Mouse (Mus musculus): ENCODE measurements around the gene Ift80. TPM values are rescaled to one million over a fixed set of nuclear protein-coding genes. Genes with fewer than 3 reads are reported as not detected.
A peak's percentile ranks its signal among the peaks of the same experiment; 100 is the strongest.

Gene Ift80
- 10.6 and 13.6 TPM in 2 replicates for polyA plus RNA-seq (2012; ENCODE audit: insufficient read depth, insufficient read length, missing spikeins)

DNA sequence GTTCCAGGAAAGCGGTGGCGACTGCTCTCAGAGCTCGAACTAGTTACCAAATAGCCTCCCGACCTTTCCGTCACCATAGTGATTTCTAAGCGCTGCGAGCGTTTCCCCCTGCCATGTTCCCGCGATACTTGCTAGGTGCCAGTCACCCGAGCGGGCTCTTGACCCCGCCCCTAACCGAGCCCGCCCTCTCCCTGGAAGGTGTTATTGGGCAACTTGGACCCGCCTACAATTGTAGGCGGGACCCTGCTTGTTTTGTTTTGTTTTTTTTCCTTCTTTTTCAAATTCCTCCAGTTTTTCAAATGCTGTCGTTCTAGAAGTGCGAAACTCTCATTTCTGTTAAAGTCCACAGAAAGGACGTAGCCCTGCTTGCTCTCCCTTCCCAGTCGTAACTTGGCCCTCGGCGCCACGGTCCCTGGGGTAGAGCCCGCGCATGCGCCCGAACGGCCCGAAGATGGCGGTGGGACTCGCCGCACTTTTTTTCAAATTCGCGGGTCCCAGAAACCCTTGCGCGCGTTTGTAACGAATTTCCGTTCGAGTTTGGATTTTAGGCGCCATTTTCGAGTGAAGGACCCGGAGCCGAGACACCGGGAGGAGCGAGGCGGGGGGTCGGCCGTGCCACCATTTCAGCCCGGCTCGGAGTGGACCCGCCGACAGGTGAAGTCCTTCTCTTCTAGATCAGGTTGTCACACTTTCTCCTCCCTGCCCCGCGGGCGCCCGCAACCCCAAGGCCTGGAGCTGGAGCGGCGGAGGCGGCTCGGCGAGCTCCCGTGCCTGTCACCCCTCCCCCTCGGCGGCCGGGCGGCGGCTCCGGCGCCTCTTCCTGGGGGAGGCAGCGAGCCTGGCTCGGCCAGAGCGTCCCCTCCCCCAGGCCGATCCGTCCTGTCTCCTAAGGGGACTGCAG is at the start of gene Ift80, which contains the start of gene Smc4:
Ift80 (minus strand) TSS at position 134 of the 901 bp plus-strand sequence.
Smc4 (plus strand) TSS at position 302 of the 901 bp plus-strand sequence.
- Histone ChIP-seq H3K27ac (ENCODE audit: insufficient read depth, low read depth, low read length) (peak within 1 kb of the TSS; percentile 90), H3K4me1 (ENCODE audit: control insufficient read depth, insufficient read depth, low read length) (0 out of 2 replicates have a peak, but pooled peaks cover 2% of the 10 kb centered on the region), H3K4me3 (ENCODE audit: insufficient read depth, low read length) (peak within 1 kb of the TSS; percentile 91)
- TF ChIP-seq CTCF (IDR thresholded peaks at IDR 0.05; ENCODE audit: low read depth, low read length), result no peak
- no peak for TF ChIP-seq POLR2A (IDR thresholded peaks at IDR 0.05; ENCODE audit: borderline replicate concordance, low read depth, low read length)

DNA sequence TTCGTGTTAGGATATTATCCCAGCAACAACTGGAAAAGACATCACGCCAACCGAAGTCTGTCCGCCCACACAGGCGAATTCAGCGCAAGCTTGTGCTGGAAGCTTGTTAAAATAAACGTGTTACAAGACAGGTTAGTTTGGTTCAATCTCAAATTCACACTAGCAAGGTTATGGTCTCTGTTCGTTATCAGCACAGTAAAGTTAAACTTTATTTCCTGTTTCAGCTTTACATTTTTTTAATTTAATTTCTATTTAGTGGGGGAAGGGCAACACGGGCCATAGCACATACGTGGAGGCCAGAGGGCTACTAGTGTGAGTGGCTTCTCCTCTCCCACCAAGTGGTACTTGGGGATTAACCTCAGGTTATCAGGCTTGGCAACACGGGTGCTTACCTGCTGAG is 47.5 kb upstream of the Ift80 start:
- Histone ChIP-seq H3K27ac (ENCODE audit: insufficient read depth, low read depth, low read length) (no peak overlapping the region), H3K4me3 (ENCODE audit: insufficient read depth, low read length) (no peak overlapping the region), H3K4me1 (ENCODE audit: control insufficient read depth, insufficient read depth, low read length) (no peaks in the 10 kb centered on the region)
- TF ChIP-seq CTCF (IDR thresholded peaks at IDR 0.05; ENCODE audit: low read depth, low read length), result no peak
- no peak for TF ChIP-seq POLR2A (IDR thresholded peaks at IDR 0.05; ENCODE audit: borderline replicate concordance, low read depth, low read length)

DNA sequence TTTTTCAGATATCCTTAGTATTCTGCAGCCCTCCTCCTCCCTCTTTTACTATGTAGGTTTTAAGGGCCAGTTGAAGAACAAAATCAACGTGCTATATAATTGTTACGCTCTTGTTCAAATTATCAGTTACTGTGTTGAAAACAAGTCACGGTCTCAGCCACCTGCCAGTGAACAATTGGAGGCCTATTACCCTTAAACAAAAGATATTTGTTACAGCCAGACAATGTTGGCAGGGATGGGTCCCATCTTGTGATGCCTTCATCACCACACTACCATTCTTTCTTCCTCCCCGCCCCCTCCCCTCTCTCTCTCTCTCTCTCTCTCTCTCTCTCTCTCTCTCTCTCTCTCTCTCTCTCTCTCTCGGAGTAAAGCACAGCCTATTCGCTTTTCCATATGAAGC is 44.6 kb upstream of the Ift80 start:
- Histone ChIP-seq H3K27ac (ENCODE audit: insufficient read depth, low read depth, low read length) (no peak overlapping the region), H3K4me1 (ENCODE audit: control insufficient read depth, insufficient read depth, low read length) (0 out of 2 replicates have a peak, but pooled peaks cover 3% of the 10 kb centered on the region), H3K4me3 (ENCODE audit: insufficient read depth, low read length) (no peak overlapping the region)
- TF ChIP-seq POLR2A (IDR thresholded peaks at IDR 0.05; ENCODE audit: borderline replicate concordance, low read depth, low read length) (no peak), CTCF (IDR thresholded peaks at IDR 0.05; ENCODE audit: low read depth, low read length) (no peak)

DNA sequence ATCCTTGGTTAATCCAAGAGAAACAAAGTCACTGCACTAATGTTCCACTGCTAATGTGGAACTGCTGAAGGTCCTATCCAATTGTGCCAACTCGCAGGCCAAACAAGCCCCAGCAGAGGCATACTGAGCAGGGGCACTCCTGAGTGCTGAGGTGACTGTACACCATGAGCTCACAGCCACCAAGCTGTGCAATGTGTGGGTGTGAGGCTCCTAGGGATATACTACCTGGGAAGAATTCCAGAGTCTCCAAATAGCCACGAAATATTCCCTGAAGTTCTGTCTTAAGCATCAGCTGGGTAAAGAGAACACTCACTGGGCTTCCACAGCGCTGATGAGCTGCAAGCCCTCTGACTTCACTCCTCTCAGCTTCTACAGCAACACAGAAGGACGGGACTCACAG is 43.3 kb upstream of the Ift80 start:
- TF ChIP-seq CTCF (IDR thresholded peaks at IDR 0.05; ENCODE audit: low read depth, low read length), result no peak
- H3K27ac ChIP-seq (ENCODE audit: insufficient read depth, low read depth, low read length), result no peak overlapping the region
- H3K4me3 ChIP-seq (ENCODE audit: insufficient read depth, low read length), result no peak overlapping the region
- H3K4me1 ChIP-seq (ENCODE audit: control insufficient read depth, insufficient read depth, low read length), result peaks cover 5% of the 10 kb centered on the region; the same call in 1 of the 2 replicates

DNA sequence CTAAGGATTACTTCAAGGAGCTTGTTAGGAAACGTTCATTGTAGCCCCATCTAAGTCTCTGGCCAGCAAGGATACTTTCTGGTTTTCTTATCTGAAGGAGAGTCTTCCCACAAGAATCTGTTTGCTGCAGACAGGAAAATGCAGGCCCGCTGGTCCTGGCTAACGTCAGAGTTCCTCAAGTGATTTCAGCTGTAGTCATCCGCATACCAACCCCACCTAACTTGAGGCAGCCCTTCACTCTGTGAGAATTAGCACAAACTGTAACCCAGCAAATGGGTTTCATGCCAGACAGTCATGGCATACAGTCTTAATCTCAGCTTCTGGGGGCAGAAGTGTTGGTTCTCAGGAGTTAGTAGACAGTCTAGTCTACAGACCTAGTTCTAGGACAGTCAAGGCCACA is 42.1 kb upstream of the Ift80 start:
- Histone ChIP-seq H3K27ac (ENCODE audit: insufficient read depth, low read depth, low read length) (no peak overlapping the region), H3K4me3 (ENCODE audit: insufficient read depth, low read length) (no peak overlapping the region)
- TF ChIP-seq CTCF (IDR thresholded peaks at IDR 0.05; ENCODE audit: low read depth, low read length), result no peak
- TF ChIP-seq POLR2A (IDR thresholded peaks at IDR 0.05; ENCODE audit: borderline replicate concordance, low read depth, low read length), result no peak

DNA sequence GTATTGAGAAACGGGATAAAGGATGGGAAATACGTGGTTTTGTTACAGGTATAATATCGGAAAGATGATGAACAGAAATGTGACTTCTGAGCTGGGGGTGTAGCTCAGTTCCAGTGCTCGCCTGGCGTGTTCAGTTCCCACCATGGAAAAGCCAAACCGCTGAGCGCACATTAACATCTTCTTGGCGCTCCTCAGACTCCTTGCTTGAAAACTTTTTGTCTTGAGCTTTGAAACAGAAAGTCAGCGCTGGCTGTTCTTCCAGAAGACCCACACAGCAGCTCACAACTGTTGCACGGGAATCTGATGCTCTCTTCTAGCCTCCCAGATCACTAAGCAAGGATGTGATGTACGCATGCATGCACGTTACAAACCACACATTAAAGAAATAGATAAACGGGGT is 41.4 kb upstream of the Ift80 start:
- Histone ChIP-seq H3K4me3 (ENCODE audit: insufficient read depth, low read length) (peak overlapping the region; percentile 100; the same call in 1 of the 2 replicates), H3K4me1 (ENCODE audit: control insufficient read depth, insufficient read depth, low read length) (peaks cover 5% of the 10 kb centered on the region), H3K27ac (ENCODE audit: insufficient read depth, low read depth, low read length) (no peak overlapping the region)
- TF ChIP-seq CTCF (IDR thresholded peaks at IDR 0.05; ENCODE audit: low read depth, low read length) (no peak), POLR2A (IDR thresholded peaks at IDR 0.05; ENCODE audit: borderline replicate concordance, low read depth, low read length) (no peak)

More for the DNA sequence above, 42.1 kb upstream of the Ift80 start:
- peaks cover 5% of the 10 kb centered on the region for H3K4me1 ChIP-seq (ENCODE audit: control insufficient read depth, insufficient read depth, low read length)

DNA sequence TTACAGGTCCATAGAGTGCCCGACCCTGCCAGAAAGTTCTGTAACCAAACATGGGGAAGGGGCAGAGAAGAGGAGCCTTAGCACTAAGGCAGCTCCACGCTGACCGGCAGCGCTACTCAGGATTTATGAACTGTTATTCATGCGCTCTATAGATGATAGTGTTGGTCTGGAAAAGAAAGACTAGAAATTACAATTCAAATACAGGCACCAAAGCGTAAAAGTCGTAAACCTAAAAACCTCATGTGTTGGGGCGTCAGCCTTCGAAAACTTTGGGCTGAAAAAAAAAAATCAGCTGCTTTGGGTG is 41.0 kb upstream of the Ift80 start:
- Histone ChIP-seq H3K4me1 (ENCODE audit: control insufficient read depth, insufficient read depth, low read length) (peaks cover 5% of the 10 kb centered on the region), H3K27ac (ENCODE audit: insufficient read depth, low read depth, low read length) (peak overlapping the region; percentile 67), H3K4me3 (ENCODE audit: insufficient read depth, low read length) (peak overlapping the region; percentile 100)
- TF ChIP-seq POLR2A (IDR thresholded peaks at IDR 0.05; ENCODE audit: borderline replicate concordance, low read depth, low read length), result no peak
- no peak for TF ChIP-seq CTCF (IDR thresholded peaks at IDR 0.05; ENCODE audit: low read depth, low read length)

DNA sequence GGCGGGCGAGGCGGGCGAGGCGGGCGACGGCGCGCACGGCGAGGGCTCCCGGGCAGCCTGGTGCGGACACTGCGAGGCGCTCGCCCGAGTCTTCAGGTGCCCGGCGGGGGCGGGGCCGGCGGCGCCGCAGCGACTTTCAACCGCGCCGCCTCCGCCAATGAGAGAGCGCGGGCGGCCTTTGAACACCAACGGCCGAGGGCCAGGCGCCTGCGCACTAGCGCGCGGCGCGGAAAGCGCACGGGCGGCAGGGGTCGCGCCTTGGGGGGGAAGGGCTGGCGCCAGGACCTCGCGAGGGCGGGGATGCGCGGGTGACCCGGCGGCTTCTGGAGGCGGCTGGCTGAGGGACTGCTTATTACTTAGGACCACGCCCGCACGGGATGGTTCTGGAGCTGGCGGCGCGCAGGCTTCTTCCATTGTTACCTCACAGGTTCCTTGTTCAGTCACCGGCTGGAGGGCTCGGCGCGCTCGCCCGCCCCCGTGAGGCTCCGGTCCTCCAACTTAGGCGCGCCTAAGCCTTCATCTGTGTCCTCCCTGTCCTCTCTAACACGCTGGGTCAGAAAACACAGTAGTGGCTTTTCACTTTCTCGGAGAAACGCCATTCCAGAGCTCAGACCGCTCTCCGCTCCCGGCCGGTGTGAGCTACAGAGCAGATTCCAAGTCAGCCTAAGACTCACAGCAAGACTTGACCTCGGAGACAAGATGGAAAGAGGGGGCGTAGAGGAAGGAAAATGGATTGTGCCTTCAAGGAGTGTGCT is 40.5 kb upstream of the Ift80 start, which contains the start of gene Trim59:
Trim59 (minus strand) TSS at position 111 of the 755 bp plus-strand sequence.
- Histone ChIP-seq H3K27ac (ENCODE audit: insufficient read depth, low read depth, low read length) (peak within 1 kb of the TSS; percentile 67), H3K4me1 (ENCODE audit: control insufficient read depth, insufficient read depth, low read length) (peaks cover 8% of the 10 kb centered on the region), H3K4me3 (ENCODE audit: insufficient read depth, low read length) (peak within 1 kb of the TSS; percentile 100)
- TF ChIP-seq POLR2A (IDR thresholded peaks at IDR 0.05; ENCODE audit: borderline replicate concordance, low read depth, low read length) (no peak), CTCF (IDR thresholded peaks at IDR 0.05; ENCODE audit: low read depth, low read length) (no peak)

DNA sequence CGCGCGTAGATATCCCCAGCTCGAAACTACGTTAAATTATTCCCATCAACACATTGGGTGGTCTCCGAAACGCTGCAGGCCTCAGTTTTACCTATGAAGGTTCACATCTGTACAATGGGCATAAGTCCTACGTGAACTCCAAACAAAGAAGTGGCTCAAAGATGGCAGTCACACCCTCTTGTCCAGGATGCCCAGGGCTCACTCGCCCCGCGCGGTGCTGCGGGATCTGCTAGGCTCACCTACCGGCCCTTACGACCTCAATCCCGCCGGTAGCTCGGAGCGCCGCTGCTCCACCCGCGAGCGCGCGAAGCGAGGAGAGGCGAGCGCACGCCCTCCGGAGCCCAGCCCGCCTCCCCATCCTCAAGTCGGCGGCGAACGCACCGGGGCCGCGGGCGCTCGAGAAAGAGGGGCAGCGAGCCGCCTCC is 39.8 kb upstream of the Ift80 start:
- Histone ChIP-seq H3K4me1 (ENCODE audit: control insufficient read depth, insufficient read depth, low read length) (peaks cover 10% of the 10 kb centered on the region), H3K4me3 (ENCODE audit: insufficient read depth, low read length) (peak overlapping the region; percentile 100), H3K27ac (ENCODE audit: insufficient read depth, low read depth, low read length) (peak overlapping the region; percentile 57)
- TF ChIP-seq POLR2A (IDR thresholded peaks at IDR 0.05; ENCODE audit: borderline replicate concordance, low read depth, low read length), result no peak
- TF ChIP-seq CTCF (IDR thresholded peaks at IDR 0.05; ENCODE audit: low read depth, low read length), result no peak

Data from bone marrow macrophage, adult 2 months (primary cell).